Mouse (Mus musculus): ENCODE results near the gene Dpf1. TPM values are rescaled to one million over a fixed set of nuclear protein-coding genes. Genes with fewer than 3 reads are reported as not detected.

Dpf1 gene
- polyA plus RNA-seq, 1 experiment from 2014 or later = 38.8 TPM

DNA sequence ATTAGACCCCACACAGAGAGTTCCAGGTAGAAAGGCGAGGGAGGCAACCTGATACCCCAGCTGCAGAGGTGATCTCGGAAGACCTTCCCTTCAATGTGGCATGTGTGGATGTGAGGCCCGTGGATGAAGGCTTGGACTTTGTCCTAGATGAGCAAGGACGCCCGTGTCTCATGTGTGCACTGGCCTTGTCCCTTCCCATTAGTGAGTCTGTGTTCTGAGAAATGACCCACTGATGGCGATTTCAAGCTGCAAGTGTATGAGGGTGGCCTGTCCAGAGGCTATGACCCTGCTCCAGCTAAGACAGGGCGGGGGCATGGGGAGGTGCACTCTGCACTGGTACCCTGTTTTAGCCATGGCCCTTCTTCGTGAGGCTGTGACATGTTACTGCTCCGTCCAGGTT, 36.5 kb downstream of the Dpf1 start:
- H3K9me3 ChIP-seq (replicated peaks) = no peaks in the 10 kb centered on the region
- H3K4me3 ChIP-seq = no peak overlapping the region
- H3K27me3 ChIP-seq (ENCODE audit: low read depth, poor library complexity, severe bottlenecking) = no peaks in the 10 kb centered on the region
- H3K4me1 ChIP-seq = peaks cover 11% of the 10 kb centered on the region; the same call in 1 of the 2 replicates
- peaks cover 23% of the 10 kb centered on the region for H3K36me3 ChIP-seq
- 94% methylated on average over 9 of the region's 9 CpGs for WGBS
- no peak overlapping the region for H3K27ac ChIP-seq (replicated peaks)
- no peak for DNase-seq (ENCODE audit: low spot score)

DNA sequence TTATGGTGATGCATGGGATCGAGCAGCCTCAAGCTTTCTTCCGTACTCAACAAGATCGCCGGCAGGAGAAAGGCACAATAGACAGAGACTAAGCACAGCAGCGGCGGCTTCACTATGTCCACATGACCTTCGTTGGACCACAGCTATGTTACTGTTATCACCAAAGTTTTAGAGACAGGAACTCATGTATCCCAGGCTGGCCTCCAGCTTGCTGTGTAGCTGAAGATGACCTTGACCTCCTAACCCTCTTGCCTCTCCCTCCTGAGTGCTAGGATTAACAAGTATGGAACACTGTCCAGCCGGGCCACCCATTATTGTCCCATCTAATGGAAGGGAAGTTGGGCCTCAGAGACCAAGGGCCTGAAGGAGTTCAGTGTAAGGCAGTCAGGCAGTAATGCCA, 37.1 kb downstream of the Dpf1 start:
- DNase-seq (ENCODE audit: low spot score) = no peak
- Histone ChIP-seq H3K9me3 (replicated peaks) (no peaks in the 10 kb centered on the region), H3K27me3 (ENCODE audit: low read depth, poor library complexity, severe bottlenecking) (no peaks in the 10 kb centered on the region), H3K27ac (replicated peaks) (no peak overlapping the region), H3K4me3 (no peak overlapping the region), H3K36me3 (peaks cover 23% of the 10 kb centered on the region), H3K4me1 (peaks cover 11% of the 10 kb centered on the region; the same call in 1 of the 2 replicates)
- 91% methylated on average over 8 of the region's 8 CpGs for WGBS

DNA sequence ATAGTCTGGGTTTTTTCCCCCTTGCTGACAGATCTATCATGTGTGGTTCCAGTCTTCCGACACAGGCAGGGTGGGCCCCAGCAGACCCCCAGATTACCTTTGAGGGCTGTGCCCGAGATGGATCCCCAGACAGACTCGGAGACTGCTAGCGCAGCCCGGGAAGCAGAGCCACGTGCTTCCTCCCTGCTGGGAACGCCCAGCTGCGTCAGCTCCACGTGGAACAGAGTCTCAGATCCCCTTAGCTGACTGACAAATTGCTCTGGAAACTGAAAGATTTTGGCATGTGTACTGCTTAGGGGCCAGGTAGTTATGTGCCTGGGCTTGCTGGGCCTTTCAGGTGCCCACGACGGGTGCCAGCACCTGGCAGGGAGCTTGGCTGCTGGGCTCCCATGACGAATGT, 38.0 kb downstream of the Dpf1 start:
- peaks cover 22% of the 10 kb centered on the region for H3K36me3 ChIP-seq
- no peak for DNase-seq (ENCODE audit: low spot score)

DNA sequence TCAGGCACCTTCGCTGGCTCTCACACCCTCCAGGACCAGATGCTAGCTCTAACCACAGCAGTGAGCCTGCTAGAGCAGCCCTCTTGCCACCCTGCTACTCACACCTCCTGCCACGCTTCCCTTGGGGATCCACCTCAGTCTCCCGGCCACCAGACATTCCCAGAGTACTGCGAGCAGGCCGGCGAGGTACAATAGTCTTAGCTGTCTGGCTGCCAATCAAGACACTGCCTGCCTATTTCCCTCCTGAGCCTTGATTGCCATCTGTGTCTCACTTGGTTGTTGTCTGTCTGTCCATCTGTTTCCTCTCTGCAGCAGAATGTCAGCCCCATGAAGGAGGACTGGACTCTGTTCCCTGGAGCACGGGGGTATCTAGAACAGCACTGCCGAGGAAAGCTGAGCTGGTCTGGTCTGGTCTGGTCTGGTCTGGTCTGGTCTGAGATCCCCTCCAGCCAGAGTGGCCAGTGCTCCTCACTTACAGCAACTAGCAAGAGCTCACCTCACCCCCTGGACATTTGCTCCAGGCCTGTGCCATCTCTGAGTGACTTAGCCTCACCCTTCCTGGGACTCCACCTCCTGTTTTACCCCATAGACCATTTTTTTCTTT, 38.8 kb downstream of the Dpf1 start:
- 66% methylated on average over 8 of the region's 8 CpGs for WGBS
- no peak overlapping the region for H3K4me3 ChIP-seq
- no peak for DNase-seq (ENCODE audit: low spot score)
- no peaks in the 10 kb centered on the region for H3K9me3 ChIP-seq (replicated peaks)
- H3K4me1 ChIP-seq = peaks cover 11% of the 10 kb centered on the region; the same call in 1 of the 2 replicates
- peak overlapping the region; percentile 57 for H3K27ac ChIP-seq (replicated peaks)
- no peaks in the 10 kb centered on the region for H3K27me3 ChIP-seq (ENCODE audit: low read depth, poor library complexity, severe bottlenecking)
- H3K36me3 ChIP-seq = peaks cover 18% of the 10 kb centered on the region

More for the DNA sequence above, 38.0 kb downstream of the Dpf1 start:
- Histone ChIP-seq H3K4me1 (peaks cover 11% of the 10 kb centered on the region; the same call in 1 of the 2 replicates), H3K27me3 (ENCODE audit: low read depth, poor library complexity, severe bottlenecking) (no peaks in the 10 kb centered on the region), H3K9me3 (replicated peaks) (no peaks in the 10 kb centered on the region), H3K4me3 (no peak overlapping the region), H3K27ac (replicated peaks) (peak overlapping the region; percentile 57; the same call in 1 of the 2 replicates)
- 80% methylated on average over 12 of the region's 12 CpGs for WGBS

DNA sequence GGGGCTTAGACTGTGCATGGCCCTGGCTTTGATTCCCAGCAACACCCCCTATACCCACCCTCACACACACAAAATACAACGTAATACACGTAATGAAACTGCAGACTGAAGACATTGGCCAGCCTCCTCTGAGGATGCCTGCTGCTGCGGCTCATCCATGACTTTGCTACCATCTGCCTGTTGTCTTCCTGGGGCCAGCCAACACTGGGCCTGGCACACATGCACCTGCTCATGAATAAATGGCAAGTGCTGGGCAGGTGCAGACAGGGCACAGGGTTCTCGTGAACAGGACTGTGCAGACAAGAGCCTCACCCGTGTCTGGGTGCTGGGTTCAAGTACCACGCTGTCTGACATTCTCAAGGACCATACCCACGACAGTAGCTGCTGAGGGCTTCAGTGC, 40.0 kb downstream of the Dpf1 start:
- Histone ChIP-seq H3K27me3 (ENCODE audit: low read depth, poor library complexity, severe bottlenecking) (no peaks in the 10 kb centered on the region), H3K4me3 (no peak overlapping the region), H3K27ac (replicated peaks) (peak overlapping the region; percentile 33; the same call in 1 of the 2 replicates), H3K9me3 (replicated peaks) (no peaks in the 10 kb centered on the region), H3K36me3 (peaks cover 24% of the 10 kb centered on the region), H3K4me1 (peaks cover 11% of the 10 kb centered on the region; the same call in 1 of the 2 replicates)
- DNase-seq (ENCODE audit: low spot score) = no peak
- 94% methylated on average over 7 of the region's 7 CpGs for WGBS

DNA sequence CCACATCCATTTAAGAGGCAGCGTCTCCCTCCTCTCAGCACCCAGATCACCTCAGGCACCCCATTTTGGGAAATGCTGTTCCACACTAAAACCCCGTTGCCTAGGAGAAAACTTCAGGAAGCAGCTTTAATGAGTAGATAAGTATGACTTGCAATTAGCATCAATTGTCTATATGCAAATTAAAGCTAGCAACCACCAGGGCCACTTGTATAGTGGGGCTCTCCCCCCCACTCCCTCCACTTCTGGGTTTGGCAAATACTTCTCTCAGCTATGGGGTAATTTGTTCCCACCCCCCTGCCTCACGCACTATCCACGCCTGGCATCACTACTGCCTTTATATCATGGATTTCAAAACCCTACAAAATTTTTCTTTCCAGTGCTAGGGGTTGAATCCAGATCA, 41.8 kb downstream of the Dpf1 start:
- Histone ChIP-seq H3K36me3 (peaks cover 41% of the 10 kb centered on the region), H3K9me3 (replicated peaks) (no peaks in the 10 kb centered on the region), H3K27me3 (ENCODE audit: low read depth, poor library complexity, severe bottlenecking) (no peaks in the 10 kb centered on the region), H3K4me1 (peaks cover 11% of the 10 kb centered on the region; the same call in 1 of the 2 replicates), H3K4me3 (no peak overlapping the region), H3K27ac (replicated peaks) (no peak overlapping the region)
- WGBS = 83% methylated on average over 4 of the region's 4 CpGs
- no peak for DNase-seq (ENCODE audit: low spot score)

DNA sequence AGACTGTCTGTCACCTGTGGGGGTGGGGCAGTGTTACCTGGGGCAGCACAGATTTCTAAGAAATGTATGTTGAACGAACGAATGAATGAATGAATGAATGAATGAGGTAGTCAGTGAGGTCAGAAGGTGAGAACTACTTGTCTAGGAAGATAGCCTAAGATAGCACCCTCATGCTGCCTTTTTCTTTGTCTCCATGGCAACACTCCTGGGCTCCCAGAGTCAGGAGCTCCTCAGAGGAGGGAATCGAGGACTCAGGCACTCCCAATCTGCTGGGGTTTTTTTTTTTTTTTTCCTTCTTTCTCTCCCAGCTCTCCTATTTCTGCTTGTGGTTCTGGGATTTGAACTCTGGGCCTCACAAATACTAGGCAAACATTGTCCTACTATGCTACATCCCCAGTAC, 42.5 kb downstream of the Dpf1 start:
- Histone ChIP-seq H3K9me3 (replicated peaks) (no peaks in the 10 kb centered on the region), H3K36me3 (peaks cover 43% of the 10 kb centered on the region), H3K27me3 (ENCODE audit: low read depth, poor library complexity, severe bottlenecking) (no peaks in the 10 kb centered on the region), H3K4me3 (no peak overlapping the region), H3K4me1 (peaks cover 11% of the 10 kb centered on the region; the same call in 1 of the 2 replicates), H3K27ac (replicated peaks) (no peak overlapping the region)
- DNase-seq (ENCODE audit: low spot score) = no peak
- 60% methylated on average over 3 of the region's 3 CpGs for WGBS

DNA sequence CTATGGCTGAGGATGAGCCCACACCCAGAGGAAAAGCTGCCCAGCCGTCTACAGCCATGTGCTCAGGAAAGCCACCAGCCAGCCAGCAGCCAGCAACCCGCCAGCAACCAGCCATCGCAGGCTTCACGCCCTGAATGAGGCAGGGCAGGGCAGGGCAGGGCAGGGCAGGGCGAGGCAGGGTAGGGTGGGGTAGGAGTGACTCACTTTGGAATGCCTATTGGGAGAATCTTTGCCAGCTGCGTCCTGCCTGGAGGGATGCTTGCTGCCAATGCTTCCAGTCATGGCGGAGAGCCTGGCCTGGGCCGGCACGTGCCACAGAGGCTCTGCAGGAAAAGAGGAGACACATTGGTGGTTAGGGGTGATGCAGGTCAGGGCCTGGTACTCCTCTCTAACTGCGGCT, 46.7 kb downstream of the Dpf1 start:
- Histone ChIP-seq H3K9me3 (replicated peaks) (no peaks in the 10 kb centered on the region), H3K4me3 (no peak overlapping the region), H3K4me1 (no peaks in the 10 kb centered on the region), H3K27me3 (ENCODE audit: low read depth, poor library complexity, severe bottlenecking) (no peaks in the 10 kb centered on the region), H3K27ac (replicated peaks) (no peak overlapping the region), H3K36me3 (peaks cover 55% of the 10 kb centered on the region)
- 90% methylated on average over 10 of the region's 10 CpGs for WGBS
- DNase-seq (ENCODE audit: low spot score) = no peak

DNA sequence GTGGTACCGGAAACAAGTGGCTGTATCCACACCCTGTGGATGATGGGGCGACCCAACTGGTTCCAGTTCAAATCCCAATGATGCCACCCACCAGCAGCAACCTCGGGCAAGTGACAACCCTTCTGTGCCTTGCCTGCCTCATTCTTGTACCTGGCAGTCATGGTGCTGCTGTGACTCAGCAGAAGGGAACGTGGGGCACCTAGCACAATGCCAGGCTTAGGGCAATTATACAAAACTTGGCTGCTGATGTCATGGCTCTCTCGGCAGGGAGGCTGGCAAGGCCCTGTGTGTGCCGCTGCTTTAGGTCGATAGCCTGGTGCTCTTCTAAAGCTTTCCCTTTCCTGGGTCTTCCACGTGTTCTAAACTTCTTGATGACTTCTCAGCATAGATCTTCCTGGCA, 48.5 kb downstream of the Dpf1 start:
- WGBS = 89% methylated on average over 8 of the region's 8 CpGs
- H3K9me3 ChIP-seq (replicated peaks) = 0 out of 2 replicates have a peak, but pooled peaks cover 3% of the 10 kb centered on the region
- DNase-seq (ENCODE audit: low spot score) = no peak
- H3K4me3 ChIP-seq = no peak overlapping the region
- H3K36me3 ChIP-seq = peaks cover 67% of the 10 kb centered on the region
- H3K27ac ChIP-seq (replicated peaks) = no peak overlapping the region
- H3K27me3 ChIP-seq (ENCODE audit: low read depth, poor library complexity, severe bottlenecking) = no peaks in the 10 kb centered on the region
- H3K4me1 ChIP-seq = no peaks in the 10 kb centered on the region

DNA sequence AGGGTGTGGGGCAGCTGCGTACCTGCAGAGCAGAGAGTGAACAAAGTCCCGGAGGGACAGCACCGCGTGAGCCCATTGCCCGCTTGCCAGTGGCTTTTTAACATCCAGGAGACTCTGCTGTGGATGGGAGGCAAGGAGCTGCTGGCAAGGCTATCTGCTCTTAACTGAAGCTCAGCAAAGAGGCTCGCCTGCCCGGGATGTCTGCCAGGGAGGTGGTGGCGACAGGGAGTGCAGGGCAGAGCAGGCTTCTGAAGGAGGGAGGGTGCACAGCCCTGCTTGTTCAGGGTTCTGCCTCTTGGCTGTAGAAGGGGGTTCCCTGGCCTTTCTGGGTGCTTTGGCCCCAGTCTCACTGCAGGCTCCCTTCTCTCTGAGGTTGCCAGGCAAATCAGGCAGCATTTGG, 50.4 kb downstream of the Dpf1 start:
- Histone ChIP-seq H3K27ac (replicated peaks) (no peak overlapping the region), H3K4me3 (no peak overlapping the region), H3K9me3 (replicated peaks) (0 out of 2 replicates have a peak, but pooled peaks cover 3% of the 10 kb centered on the region), H3K36me3 (peaks cover 62% of the 10 kb centered on the region), H3K27me3 (ENCODE audit: low read depth, poor library complexity, severe bottlenecking) (no peaks in the 10 kb centered on the region), H3K4me1 (no peaks in the 10 kb centered on the region)
- 87% methylated on average over 8 of the region's 8 CpGs for WGBS
- no peak for DNase-seq (ENCODE audit: low spot score)

DNA sequence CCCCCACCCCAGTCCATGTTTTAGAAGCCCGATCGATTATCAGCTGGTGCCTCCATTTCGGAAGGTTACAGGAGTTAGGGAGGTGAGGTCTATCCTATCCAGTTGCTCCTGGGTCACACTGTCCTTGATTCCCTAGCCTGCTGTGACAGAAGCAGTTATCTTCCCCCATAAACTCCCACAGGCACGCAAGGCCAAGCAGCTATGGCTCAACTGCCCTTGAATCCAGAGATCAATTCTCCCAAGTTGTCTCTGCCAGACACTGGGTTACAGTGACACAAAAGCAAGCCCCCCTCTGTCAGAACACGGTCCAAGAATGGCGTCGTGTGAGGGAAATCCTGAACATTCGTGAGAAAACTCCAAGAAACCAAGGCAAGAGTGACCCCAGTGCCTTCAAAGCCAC, 51.7 kb downstream of the Dpf1 start:
- Histone ChIP-seq H3K4me3 (no peak overlapping the region), H3K27me3 (ENCODE audit: low read depth, poor library complexity, severe bottlenecking) (no peaks in the 10 kb centered on the region), H3K27ac (replicated peaks) (no peak overlapping the region), H3K36me3 (peaks cover 53% of the 10 kb centered on the region), H3K4me1 (no peaks in the 10 kb centered on the region), H3K9me3 (replicated peaks) (0 out of 2 replicates have a peak, but pooled peaks cover 3% of the 10 kb centered on the region)
- 97% methylated on average over 8 of the region's 8 CpGs for WGBS
- DNase-seq (ENCODE audit: low spot score) = no peak

DNA sequence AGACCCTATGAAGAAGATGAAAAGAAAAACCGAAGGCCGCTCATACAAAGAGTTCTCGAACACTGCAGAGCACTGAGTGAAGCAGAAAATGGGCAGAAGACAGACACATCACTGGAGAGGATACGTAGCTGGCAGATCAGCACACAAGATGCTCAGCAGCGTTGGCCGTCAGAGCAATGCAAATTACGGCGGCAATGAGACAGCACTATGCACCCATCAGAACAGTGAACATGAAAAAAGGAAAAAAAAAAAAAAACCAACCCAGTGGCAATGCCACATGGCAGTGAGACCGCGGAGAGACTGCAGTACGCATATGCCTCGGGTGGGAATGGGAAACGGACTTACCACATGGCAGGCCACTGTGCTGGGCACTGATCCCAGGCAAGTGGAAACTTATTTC, 57.7 kb downstream of the Dpf1 start:
- H3K9me3 ChIP-seq (replicated peaks) = 0 out of 2 replicates have a peak, but pooled peaks cover 3% of the 10 kb centered on the region
- no peak for DNase-seq (ENCODE audit: low spot score)
- no peak overlapping the region for H3K27ac ChIP-seq (replicated peaks)
- H3K27me3 ChIP-seq (ENCODE audit: low read depth, poor library complexity, severe bottlenecking) = no peaks in the 10 kb centered on the region
- H3K36me3 ChIP-seq = peaks cover 54% of the 10 kb centered on the region
- no peak overlapping the region for H3K4me3 ChIP-seq
- H3K4me1 ChIP-seq = no peaks in the 10 kb centered on the region
- 96% methylated on average over 13 of the region's 13 CpGs for WGBS

DNA sequence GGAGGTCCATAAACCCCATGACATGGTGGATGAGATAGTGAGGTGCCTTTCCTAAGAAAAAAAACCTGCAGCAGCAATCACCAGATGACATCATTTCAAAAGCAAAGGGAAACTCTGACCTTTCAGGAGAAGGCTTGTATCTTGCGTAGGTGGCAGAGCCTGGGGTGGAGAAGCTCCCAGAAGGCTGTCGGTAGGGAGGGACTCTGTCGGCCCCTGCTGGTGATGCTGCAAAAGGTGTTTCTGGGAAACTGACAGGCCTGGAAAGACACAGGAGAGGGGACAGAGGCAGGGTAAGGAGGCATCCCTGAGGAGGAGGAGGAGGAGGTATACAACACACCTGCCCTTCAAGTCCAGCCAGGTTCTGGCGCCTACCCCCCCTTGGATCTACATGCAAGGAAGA, 60.3 kb downstream of the Dpf1 start:
- Histone ChIP-seq H3K9me3 (replicated peaks) (no peaks in the 10 kb centered on the region), H3K4me3 (no peak overlapping the region), H3K27me3 (ENCODE audit: low read depth, poor library complexity, severe bottlenecking) (no peaks in the 10 kb centered on the region), H3K27ac (replicated peaks) (no peak overlapping the region), H3K4me1 (peaks cover 10% of the 10 kb centered on the region), H3K36me3 (peaks cover 35% of the 10 kb centered on the region)
- WGBS = 18% methylated on average over 4 of the region's 4 CpGs
- DNase-seq (ENCODE audit: low spot score) = peak; percentile 44
